Mouse (Mus musculus): ENCODE data around the gene Xlr5a.
"Not testable (repeated sequence)": the region's sequence is repeated elsewhere in the genome, so short reads cannot be mapped to it uniquely, and the experiment has no call there.

Xlr5a gene

DNA sequence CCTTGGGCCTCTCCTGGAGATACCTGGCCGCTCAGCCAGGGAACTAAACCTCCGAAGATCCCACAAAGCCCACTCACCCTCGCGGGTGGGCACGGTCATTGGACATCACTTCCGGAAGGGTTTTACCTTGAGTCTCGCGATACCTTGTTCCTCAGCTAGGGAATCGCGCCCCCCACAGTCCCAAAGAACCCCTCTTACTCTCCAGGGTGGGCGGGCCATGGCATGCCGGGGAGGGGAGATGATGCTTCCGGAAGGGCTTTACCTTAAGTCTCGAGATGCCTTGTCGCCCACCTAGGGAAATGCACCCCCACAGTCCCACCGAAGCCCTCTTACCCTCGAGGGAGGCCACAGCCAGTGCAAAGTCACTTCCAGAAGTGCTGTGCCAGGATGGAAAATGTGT lies at the start of gene Xlr5a, which contains the start of gene Xlr5c:
TSS of gene Xlr5a (minus strand) at position 101 of the 400 bp plus-strand sequence.
TSS of gene Xlr5c (minus strand) at position 101 of the 400 bp plus-strand sequence.
- DNase-seq (ENCODE audit: low read depth, low spot score), result not testable (repeated sequence)

GRCm38 (mm10) chrX:73342483-73342895 lies 49.7 kb upstream of the Xlr5a start, which contains the start of gene Zfp275:
Zfp275 (plus strand) TSS chrX:73342621.
- DNase-seq (ENCODE audit: low read depth, low spot score), result peak; percentile 32

- no peak for DNase-seq (ENCODE audit: low read depth, low spot score)
Observed at GRCm38 (mm10) chrX:73342068-73342467, 49.3 kb upstream of the Xlr5a start.

DNA sequence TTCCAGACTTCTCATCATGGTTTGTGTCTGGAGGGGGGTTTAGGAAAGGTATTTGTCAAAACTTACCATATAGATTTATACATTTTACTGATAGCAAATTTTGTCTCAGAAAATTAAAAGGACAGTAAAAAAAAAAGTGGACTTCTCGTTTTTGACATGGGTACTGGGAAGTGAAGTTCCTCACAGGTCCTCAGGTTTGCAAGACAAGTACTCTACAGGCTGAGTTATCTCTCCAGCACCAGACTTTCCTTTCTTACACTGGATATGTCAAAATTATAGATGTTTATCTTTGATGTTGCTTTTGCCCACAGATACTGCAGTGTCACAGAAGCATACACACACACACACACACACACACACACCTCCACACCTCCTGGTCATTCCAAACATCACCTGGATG lies 48.7 kb upstream of the Xlr5a start:
- no peak for DNase-seq (ENCODE audit: low read depth, low spot score)

- DNase-seq (ENCODE audit: low read depth, low spot score), result no peak
Observed at GRCm38 (mm10) chrX:73336740-73337139, 44.0 kb upstream of the Xlr5a start, which contains the start of gene Gm45015. Gm45015 (minus strand) TSS chrX:73336840.

DNA sequence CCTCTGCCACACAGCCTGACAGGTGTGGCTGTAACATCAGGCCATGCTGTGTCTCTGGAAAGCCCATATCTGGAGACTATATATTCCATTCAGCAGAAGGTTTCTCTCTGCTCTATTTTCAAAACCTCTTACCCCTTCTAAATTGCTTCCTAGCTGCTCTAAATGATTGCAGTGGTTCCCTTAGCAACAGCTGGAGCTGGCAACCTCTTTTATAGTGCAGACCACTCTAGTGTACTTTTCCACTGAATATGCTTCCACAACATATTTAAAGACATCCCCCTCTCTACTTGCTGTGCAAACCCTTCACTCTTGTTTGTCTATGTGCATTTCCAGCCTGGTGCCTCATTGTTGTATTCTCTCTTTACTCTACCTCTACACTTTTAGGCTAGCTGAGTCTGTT lies 40.8 kb upstream of the Xlr5a start:
- DNase-seq (ENCODE audit: low read depth, low spot score), result no peak

DNA sequence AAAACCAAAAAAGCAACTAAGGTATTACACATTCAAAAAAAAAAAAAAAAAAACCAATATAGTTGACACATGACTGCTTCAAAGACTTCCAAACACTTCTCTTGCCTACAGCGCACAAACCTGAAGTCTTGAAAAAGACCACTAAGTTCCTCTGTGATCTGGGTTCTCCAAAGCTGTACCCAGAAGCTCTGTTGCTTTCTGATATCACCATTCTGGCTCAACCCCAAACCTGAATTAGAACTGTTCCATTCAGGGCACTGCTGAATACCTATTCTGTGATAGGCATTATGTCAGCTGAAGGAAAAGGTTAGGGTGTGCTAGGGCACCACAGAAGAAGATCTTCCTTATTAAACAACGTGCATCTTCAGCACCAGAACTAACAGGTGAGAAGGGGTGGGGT lies 34.4 kb upstream of the Xlr5a start:
- no peak for DNase-seq (ENCODE audit: low read depth, low spot score)

- DNase-seq (ENCODE audit: low read depth, low spot score), result no peak
Observed at GRCm38 (mm10) chrX:73321029-73321428, 28.3 kb upstream of the Xlr5a start.

DNA sequence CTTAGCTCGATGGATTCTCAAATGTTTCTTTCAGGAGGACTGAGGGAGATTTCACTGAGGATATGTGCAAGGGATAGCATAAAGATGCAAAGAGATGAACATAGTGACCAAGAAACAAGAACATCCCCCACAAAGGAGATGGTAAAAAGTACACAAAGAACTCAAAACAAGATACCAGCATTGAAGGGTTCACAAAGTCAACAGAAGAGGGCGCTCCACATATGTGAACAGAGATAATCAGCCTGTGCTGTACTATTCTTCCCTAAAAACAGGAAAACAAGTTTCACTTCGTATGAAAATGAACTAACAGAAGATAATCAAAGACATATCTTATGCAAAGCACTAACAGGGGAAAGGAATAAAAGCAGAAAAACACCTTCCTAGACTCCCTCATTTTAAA lies 19.7 kb upstream of the Xlr5a start:
- no peak for DNase-seq (ENCODE audit: low read depth, low spot score)

- not testable (repeated sequence) for DNase-seq (ENCODE audit: low read depth, low spot score)
Observed at GRCm38 (mm10) chrX:73295745-73296144, 3.0 kb upstream of the Xlr5a start.

GRCm38 (mm10) chrX:73265270-73265669 lies 27.5 kb downstream of the Xlr5a start, which contains the start of gene Xlr3c:
Xlr3c (minus strand) TSS chrX:73265390.
- DNase-seq (ENCODE audit: low read depth, low spot score), result not testable (repeated sequence)

- DNase-seq (ENCODE audit: low read depth, low spot score), result peak; percentile 13
Observed at GRCm38 (mm10) chrX:73262428-73262827, 30.3 kb downstream of the Xlr5a start.

DNA sequence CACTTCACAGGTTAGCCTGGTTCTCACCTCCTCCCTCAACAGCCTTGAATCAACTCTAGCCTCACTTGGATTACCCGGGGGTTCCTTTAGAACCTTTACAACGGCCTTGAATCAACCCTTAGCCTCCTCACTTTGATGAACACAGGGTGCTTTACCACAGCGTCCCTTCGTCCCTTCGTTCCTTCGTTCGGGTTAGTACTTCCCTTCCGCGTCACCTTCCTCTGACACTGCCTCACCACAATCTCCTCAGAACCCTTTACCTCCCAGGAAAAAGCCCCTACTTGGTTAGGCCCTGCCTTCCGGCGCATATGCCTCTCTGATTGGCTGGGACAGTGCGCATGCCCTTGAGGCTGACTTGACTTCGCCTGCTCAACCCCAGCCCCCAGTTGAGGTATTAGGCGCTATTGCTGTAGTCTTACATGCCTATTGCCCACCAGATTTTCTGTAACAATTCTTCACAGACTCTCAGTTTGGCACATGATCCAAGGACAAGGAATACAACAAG lies 49.9 kb downstream of the Xlr5a start, which contains the start of gene Xlr4c:
TSS of gene Xlr4c (minus strand) at position 310 of the 505 bp plus-strand sequence.
- not testable (repeated sequence) for DNase-seq (ENCODE audit: low read depth, low spot score)

DNA sequence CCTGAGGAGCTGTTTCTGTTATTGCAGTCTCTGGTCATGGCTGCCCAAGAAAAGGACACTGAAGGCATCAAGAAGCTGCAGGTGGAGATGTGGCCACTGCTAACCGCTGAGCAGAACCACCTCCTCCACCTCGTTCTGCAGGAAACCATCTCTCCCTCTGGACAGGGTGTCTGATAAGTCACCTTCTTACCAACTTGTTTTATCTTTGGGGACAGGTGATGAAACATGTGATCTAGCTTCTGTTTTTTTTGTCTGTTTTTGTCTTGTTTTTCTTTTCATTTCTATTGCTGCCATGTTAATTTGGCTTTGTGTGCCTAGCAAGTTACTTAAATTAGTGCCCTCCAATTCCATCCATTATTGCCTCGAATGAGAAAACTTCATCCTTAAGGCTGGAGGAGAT lies 63.5 kb downstream of the Xlr5a start:
- DNase-seq (ENCODE audit: low read depth, low spot score), result no peak

GRCm38 (mm10) chrX:73228606-73229214 lies 64.1 kb downstream of the Xlr5a start:
- DNase-seq (ENCODE audit: low read depth, low spot score), result no peak

DNA sequence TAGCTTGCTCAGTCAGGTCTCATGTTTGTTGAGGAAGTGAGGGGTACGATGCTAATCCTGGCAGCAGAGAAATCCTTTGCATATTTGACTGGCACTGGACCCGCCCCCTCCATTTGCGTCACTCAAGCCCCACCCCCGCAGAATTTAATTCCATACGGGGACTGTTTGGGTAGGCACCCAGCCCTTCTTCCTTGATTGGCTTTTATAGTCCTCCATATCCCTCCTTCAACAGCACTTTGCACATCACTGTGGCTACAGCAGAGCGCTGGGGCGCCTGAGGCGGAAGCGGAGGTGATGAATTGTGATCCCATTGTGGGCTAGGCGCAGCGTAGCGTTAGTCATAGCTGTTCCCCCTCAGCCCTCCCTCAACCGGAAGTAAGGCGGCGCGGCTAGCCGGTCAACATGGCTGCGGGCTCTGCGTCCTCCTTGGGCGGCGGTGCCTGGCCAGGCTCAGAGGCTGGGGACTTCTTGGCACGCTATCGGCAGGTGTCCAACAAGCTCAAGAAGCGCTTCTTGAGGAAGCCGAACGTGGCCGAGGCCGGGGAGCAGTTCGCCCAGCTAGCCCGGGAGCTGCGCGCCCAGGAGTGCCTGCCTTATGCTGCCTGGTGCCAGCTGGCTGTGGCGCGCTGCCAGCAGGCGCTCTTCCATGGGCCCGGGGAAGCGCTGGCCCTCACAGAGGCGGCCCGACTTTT lies 64.7 kb downstream of the Xlr5a start, which contains the start of gene F8a:
TSS of gene F8a (plus strand) at position 378 of the 692 bp plus-strand sequence.
- DNase-seq (ENCODE audit: low read depth, low spot score), result peak; percentile 80

DNA sequence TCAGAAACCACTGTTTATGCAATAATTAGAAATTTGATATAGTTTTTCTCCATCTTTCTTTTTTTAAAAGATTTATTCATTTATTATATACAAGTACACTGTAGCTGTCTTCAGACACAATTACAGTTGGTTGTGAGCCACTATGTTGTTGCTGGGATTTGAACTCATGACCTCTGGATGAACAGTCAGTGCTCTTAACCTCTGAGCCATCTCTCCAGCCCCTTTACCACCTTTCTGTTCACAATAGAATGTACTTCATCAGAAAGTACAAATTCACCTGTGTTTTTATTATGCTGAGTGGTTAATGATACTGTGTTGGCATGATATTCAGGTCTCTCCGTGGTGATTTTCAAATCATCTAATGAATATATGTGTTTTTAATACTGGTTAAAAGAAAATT lies 67.4 kb downstream of the Xlr5a start:
- DNase-seq (ENCODE audit: low read depth, low spot score), result no peak

GRCm38 (mm10) chrX:73213819-73214564 lies 78.8 kb downstream of the Xlr5a start, which contains the start of gene Xlr4b:
Xlr4b (plus strand) TSS chrX:73214333.
- not testable (repeated sequence) for DNase-seq (ENCODE audit: low read depth, low spot score)

DNA sequence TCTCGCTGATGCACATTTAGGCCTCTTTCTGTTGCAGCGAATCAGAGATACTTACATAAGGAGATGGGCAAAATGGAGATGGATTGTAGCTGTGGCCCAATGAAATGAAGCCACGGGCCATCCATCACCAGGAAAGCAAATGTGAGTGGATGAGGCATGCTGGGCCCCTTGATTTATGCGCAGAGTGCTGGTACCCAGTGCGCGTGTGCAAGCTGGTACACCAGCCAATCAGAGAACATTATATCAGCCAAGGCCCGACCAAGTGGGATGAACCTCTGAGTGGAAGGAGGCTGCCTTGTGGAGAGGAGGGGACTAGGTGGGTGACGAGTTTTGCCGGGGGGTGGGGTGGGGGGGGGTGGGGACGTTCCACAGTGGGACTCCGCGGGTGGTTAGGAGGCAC lies 100.8 kb downstream of the Xlr5a start, which contains the start of gene Xlr3b:
TSS of gene Xlr3b (plus strand) at position 274 of the 400 bp plus-strand sequence.
- not testable (repeated sequence) for DNase-seq (ENCODE audit: low read depth, low spot score)

DNA sequence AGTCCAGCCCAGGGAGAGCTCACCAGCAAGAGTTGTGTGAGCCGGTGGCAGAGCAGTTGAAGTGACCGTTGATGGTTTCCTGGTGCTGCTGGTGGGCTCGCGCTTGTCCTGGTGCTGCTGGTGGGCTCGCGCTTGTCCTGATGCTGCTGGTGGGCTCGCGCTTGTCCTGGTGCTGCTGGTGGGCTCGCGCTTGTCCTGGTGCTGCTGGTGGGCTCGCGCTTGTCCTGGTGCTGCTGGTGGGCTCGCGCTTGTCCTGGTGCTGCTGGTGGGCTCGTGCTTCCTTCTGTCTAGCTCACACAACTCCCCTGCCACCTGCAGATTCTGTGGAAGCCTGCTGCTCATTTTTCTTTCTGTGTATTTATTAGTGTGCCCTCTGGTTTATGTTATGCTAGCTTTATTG lies 115.9 kb downstream of the Xlr5a start, which contains the start of gene Spin2d:
TSS of gene Spin2d (minus strand) at position 101 of the 400 bp plus-strand sequence.
- not testable (repeated sequence) for DNase-seq (ENCODE audit: low read depth, low spot score)

DNA sequence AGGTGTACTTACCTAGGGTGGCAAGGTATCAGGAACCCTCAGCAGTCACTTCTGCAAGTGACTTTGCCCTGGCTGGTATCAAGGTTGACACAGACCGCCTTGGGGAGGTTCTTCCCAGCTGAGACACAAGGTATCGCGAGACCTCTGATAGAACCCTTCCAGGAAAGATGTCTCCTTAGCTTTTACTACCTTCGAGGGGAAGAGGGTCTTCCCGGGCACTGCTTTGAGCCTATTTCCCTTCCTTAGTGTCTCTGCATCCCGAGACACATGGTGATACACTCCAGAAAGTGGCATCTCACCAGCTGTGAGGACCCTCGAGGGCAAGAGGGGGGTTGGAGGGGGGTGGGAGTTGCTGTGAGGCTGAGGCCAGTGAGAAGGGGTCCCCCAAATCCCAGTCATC lies 143.4 kb downstream of the Xlr5a start, which contains the start of gene DXBay18:
TSS of gene DXBay18 (minus strand) at position 101 of the 400 bp plus-strand sequence.
- DNase-seq (ENCODE audit: low read depth, low spot score), result not testable (repeated sequence)
